Mouse (Mus musculus): ENCODE measurements around the gene Pla1a.
A peak's percentile ranks its signal among the peaks of the same experiment; 100 is the strongest.
"Not testable (repeated sequence)": the region's sequence is repeated elsewhere in the genome, so short reads cannot be mapped to it uniquely, and the experiment has no call there.

Pla1a gene

DNA sequence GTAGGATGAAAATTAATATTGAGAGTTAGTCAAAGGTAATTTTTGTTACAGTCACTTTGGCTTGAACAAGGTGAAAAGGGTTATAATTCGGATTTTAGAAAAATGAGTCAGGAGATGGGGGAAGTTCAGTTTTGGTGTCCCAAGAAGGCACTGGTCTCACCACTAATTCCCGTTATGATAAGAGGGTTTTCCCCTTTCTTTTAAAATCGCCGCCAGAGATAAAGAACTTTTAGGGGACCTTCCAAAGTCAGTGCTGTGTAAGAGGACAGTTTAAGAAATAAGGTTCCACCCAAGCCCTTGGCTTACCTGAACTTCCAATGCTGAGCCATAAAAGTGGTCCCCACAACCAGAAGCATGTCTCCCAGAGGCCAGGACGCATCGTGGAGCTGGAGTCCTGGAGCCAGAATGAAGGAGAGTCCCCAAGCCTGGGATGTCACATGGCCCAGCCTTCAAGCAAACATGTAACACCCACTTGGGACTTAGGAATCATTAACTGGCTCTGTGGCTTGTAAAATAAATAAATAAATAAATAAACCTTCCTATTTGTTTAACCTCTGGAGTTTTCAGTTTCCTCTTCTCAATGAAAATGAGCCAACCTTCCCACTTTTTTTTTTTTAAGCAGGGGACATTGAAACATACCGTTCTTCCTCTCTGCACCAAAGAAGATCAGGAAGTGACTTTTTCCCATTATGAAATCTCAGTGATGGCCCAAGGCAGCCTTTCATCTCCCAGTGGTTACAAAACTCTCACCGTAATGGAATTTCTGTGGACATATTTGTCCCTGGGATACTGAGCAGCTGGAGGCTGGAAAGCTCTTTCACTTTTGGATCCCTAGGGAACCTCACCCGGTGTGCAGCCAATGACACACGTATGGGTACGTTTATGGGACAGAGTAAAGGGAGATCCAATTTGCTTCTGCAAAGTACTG, at the start of gene Pla1a:
Pla1a (minus strand) TSS at position 648 of the 928 bp plus-strand sequence.
- DNase-seq, result no peak

DNA sequence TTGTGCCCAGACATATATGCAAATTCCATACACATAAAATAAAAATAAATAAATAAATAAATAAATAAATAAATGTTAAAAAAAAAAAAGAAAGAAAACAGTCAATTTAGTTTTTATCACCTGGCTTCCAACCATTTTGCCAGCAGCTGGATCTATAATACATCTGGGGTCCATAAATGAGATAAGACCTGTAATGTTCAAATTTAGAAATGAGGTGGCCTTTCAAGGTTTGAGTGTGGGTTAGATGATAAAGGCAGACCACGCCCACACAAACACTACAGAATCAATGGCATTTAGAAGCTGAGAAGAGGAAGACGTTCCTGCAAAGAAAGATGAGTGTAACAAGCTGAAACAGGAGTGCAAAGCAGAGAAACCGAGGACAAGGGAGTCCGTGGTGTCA, 48.4 kb upstream of the Pla1a start:
- DNase-seq, result no peak

DNA sequence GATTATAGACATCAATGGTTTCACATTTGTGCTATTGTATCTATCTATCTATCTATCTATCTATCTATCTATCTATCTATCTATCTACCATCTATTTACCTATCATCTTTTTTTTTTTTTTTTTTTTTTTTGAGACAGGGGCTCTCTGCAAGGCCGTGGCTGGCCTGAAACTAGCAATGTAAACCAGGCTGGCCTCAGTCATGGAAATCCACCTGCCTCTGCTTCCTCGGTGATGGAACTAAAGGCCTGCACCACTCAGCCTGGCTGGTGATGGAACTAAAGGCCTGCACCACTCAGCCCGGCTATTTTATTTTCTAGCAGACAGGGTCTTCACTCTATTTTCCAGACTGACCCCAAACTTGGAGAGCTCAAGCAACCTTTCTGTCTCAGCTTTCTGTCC, 45.4 kb upstream of the Pla1a start:
- DNase-seq, result no peak

DNA sequence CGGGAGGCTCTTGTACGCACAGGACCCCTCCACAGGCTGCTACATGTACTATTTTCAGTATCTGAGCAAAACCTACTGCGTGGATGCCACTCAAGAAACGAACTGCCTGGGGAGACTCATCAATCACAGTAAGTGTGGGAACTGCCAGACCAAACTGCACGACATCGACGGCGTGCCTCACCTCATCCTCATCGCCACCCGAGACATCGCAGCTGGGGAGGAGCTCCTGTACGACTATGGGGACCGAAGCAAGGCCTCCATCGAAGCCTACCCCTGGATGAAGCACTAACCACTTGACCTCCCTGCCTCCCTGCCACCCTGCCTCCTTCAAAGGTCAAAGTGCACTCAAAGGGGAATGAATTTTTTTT, 44.3 kb upstream of the Pla1a start:
- not testable (repeated sequence) for DNase-seq

DNA sequence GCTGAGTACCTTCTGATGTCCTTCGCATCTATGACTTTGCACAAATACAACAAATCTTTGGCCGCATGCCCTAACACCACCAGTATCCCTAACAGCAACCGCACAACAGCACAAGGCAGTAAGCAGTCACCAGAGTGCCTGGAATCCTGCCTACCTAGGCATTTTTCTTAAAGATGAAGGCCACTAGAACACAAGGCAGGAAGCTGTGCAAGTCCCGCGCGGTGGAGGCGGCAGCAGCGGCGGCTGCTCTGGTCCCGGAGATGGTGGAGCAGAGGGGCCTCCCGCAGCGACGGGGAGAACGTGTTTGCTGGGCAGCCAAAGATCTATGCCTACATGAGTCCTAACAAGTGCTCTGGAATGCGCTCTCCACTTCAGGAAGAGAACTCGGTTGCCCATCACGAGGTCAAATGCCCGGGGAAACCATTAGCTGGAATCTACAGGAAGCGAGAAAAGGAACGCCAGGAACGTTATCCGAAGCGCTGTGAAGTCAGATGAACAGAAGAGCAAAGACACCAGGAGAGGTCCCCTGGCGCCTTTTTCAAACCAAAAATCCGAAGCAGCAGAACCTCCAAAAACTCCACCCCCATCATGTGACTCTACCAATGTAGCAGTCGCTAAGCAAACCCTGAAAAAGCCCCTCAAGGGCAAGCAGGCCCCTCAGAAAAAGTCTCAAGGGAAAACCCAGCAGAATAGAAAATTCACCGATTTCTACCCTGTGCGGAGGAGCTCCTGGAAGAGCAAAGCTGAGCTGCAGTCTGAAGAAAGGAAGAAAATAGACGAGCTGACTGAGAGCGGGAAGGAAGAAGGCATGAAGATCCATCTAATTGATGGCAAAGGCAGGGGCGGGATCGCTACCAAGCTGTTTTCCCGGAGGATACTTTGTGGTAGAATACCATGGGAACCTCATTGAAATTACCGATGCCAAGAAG, 43.6 kb upstream of the Pla1a start:
- DNase-seq, result peak; percentile 44

DNA sequence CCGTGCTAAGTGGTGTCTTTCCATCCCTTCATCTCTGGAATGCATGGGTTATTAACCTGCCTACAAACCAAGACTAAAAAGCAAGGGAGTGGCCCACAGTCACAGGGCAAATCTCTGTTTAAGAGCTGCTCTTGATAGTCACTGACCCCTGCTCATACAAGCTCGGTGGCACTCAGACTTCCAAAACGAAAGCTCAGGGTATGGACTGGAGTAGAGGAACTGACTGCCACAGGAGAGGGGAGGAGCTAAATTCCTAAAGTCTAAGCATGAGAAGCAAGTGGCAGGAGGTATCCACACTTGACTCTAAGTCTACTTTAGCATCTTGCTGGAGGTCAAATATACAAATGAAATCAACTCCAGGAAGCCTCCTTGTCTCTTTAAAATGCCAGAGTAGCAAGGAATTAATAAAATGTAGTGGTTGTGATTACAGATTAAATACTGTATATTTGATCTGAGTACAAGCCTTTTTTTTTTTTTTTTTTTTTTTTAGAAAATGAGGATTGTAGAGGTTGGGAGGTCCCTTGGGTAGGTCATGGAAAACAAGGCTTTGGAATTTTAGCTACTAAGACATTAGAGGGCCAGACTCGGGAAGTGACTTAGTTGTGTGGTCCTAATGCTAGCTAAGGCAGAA, 42.9 kb upstream of the Pla1a start:
- DNase-seq, result no peak

DNA sequence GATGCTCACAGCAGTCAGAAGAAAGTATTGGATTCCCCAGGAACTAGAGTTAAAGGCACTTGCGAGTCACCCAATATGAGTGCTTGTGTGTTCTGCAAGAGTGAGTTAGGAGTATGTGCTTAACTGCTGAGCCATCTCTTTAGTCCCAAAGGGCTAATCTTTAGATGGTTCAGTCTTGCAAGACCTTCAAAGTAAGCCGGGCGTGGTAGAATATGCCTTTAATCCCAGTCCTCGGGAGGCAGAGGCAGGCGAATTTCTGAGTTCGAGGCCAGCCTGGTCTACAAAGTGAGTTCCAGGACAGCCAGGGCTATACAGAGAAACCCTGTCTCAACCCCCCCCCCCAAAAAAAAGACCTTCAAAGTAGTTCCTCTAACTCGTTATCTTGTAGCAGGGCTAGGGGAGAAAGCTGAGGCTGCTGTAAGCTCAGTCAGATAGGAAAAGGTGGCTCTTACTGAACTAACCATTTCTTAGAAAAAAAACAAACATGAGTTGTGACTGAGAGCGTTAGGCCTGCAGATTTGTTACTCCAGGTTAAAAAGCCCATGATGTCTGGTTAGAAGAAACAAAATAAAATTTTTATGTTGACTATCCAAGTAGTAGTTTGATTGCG, 41.8 kb upstream of the Pla1a start:
- no peak for DNase-seq

DNA sequence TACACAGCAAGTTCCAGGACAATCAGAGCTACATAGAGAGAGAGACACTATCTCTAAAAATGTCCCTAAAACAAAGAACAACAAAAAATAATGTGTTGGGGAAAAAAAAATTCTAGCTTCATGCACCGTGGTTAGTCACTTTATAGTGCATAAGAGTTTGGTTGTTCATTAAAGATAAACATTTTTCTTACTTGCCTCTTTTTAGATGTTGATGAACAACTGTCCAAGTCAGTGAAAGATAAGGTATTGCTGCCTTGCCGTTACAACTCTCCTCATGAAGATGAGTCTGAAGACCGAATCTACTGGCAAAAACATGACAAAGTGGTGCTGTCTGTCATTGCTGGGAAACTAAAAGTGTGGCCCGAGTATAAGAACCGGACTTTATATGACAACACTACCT, 40.7 kb upstream of the Pla1a start:
- no peak for DNase-seq

DNA sequence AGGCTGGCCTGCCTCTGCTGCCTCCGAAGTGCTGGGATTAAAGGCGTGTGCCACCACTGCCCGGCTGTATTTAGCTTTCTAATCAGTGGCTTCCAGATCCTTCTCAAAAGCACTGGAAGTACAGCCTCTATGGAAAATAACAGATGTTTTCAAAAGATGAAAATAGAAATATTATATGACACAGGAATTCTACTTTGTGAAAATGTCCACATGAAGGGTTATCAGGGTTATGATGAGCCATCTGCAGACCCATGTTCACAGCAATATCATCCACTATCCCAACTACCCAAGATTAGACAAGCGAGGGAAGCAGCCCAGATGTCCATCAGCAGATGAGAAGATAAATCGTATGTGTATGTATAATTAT, 39.5 kb upstream of the Pla1a start:
- DNase-seq, result no peak

DNA sequence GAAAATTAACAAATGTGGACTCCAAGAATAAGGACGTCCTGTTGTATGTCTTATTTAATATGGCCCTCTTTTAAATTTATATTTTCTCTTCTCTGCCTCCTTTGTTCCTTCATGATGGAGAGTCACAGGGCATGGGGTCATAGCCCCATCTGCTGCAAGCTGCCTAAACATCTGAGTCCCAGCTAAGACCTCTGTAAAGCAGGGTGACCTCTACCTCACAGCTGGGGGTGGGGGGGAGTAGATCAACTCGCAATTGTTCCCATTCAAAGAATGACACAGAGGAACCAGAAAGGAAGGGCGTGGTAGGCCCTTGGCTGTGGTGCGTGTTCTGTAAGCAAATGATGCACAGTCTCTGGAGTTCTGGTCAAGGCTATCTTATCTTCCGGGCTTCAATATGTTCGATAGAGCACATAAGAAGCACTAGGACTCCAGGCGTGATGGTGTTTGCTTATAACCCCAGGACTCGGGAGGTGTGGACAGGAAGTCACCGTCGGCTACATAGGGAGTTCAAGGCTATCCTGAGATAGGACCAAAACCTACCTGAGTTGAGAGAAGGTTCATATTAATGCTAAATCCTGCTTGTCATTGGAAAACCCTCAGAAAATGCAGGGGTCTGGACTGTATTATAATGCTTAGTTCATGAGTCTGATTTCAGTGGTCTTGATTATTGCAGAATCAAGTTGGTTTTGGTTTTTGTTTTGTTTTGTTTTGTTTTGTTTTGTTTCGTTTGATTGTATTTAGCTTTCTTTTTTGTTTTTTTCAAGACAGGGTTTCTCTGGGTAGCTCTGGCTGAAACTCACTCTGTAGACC, 39.0 kb upstream of the Pla1a start:
- DNase-seq, result no peak

DNA sequence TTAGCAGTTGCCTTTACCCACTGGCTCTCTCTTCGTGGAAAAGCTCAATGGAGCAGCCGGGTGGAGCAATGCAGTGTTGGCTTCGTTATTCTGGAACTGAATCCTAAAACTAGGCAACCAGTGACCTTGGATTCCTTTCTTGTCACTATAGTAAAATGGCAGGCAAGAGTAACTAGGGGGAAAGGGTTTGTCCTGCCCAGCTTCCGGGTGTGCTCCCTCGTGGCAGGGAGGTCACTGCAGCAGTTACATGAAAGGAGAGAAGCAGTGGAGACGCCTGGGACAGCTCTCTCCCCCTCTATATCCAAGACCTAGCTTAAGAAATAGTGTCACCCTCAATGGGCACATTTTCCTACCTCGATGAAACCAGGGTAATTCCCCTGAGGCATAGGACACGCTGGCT, 36.5 kb upstream of the Pla1a start:
- DNase-seq, result no peak

DNA sequence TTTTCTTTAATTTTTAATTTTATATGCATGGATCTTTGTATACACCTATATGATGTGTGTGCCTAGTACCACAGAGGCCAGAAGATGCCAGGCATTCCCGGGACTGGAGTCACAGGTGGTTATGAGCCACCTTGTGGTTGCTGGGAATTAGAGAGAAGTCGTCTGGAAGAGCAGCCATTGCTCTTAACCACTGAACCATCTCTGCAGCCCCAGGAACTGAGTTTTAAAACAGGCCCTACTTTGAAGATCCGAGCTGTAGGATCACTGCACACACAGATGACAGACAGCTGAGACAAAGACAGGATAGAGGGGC, 35.7 kb upstream of the Pla1a start:
- no peak for DNase-seq

DNA sequence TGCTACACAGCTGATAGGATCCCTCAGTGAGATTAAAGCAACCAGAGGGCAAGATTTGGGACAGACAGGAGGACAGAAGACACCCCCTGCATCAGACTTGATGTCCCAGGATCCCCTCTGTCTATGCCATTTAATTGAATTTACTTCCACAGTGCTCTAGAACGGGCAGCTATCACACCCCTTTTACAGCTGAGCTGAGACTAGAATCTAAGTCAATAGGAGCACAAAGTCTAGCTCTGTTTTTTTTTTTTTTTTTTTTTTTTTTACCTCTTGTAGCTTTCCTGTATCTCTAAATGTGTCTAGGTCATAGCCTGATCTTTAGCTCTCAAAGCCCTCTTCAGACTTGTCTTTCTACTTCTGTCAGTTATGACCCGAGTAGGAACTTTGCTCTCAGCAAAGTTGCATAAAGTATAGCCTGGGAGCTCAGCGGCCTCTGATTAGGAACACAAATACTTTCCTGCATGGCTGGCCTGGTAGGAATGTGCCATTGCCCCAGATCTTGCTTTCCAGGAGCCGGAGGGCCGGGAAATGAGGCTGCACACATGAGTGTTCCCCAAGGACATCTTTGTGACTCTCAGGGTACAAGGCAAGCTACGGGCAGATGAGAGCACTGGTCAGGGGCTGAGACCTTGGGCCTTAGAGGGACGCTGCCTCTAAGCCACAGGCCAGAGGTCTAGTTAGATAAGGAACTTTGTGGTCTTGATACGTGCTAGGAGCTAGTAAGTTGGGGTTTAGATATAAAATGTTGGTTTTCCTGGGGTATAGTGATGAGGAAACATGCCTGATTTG, 35.2 kb upstream of the Pla1a start:
- no peak for DNase-seq

DNA sequence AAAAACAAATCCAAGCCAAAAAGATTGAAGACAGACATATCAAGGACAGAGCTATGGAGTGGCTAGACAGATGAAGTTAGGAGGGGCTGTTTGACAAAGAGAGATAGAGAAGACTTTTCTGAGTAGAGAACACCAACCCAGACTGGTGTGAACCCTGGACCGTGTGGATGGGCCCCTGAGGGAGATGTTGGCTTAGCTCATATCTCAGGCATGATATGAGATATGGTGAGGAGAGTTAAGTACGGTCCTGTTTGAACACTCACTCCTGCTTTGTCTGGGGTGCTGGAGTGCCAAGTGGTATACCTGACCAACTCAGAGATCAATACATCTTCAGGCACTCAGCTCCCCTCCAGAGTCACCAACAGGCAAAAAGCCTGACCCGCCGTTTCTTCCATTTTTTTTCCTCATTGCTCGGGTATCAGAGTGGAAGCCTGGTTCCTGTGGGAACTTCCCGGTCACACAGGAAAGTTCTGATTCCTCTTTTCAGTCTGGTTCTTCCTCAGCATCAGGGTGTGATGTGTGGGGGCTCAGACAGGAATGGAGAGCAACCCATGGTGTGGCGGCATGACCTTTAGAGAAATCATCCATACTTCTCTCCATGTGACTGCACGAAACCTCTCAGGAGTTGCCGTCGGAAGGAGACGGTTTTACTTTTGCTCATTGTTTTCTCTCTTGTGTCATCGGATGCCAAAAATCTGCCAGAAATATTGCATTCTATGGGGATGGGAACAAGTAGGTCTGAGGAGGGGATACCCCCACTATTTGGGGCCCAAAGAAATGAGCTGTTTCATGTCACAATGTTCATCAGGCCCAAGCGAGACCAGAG, 34.4 kb upstream of the Pla1a start:
- no peak for DNase-seq

DNA sequence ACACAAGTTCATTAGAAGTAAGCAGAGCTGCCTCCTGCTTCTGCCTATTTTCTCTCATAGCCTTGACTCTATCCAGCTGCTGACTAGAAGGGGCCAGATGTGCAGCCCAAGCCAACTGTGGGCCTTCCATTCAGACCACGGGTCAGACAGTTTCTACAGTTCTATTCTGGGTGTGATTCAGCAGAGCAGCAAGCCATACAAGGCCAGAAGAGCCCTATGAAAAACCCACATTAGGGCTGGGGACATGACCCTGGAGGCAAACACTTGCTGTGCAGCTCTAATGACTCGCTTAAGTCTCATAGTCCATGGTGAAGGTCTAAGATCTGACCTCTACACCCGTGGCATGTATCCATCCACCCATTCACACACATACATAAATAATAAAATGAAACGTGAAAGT, 33.1 kb upstream of the Pla1a start:
- no peak for DNase-seq

DNA sequence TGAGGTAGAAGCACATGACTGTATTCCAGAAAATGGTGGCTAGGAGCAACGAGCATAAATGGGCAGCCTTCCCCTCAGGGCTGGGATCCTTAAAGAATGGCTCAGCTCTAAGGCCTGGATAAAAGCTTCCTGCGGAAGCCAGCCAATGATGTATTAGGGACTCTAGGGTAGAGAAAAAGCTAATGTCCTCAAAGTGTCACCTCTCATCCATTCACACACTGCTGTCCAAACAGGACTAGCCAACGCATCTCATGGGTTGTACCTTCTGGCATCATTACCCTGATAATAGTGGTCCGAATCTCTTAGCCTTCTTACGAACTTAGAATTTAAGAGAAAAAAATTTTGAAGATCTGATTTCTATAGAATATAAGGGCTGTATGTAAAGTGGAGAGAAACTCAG, 30.4 kb upstream of the Pla1a start:
- no peak for DNase-seq

DNA sequence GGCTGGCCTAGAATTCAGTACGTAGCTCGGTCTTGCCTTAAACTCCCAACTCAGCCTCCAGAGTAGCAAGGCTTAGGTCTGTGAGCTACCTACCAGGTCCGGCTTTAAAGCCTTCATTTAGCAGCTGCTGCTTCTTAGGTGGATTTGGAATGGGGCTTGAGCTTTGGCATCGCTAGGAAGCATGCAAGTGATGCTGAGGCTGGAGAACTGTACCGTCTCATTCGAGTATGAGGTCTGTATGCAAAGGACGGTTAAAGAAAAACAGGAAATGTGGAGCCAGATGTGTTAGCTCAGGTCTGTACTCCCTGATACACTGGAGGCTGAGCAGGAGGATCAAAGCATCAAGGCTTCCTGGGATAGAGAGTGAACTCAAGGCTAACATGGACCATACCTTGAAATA, 29.2 kb upstream of the Pla1a start:
- no peak for DNase-seq

DNA sequence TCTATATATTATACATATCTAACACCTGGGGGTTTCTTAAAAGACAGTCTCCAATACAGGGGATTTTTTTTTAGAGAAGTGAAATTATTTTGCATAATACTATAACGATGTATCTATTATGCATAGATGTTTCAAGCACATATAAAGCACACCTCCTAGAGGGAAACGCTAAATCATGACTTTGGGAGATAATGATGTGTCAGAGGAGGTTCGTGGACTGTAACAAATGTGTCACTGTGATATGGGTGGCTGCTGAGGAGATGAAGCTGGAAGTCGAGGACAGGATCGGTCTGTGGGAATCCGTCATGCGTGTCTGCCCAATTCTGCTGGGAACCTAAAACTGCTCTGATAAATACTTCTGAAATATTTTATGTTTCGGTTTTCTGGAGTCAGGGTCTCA, 28.8 kb upstream of the Pla1a start:
- DNase-seq, result no peak

DNA sequence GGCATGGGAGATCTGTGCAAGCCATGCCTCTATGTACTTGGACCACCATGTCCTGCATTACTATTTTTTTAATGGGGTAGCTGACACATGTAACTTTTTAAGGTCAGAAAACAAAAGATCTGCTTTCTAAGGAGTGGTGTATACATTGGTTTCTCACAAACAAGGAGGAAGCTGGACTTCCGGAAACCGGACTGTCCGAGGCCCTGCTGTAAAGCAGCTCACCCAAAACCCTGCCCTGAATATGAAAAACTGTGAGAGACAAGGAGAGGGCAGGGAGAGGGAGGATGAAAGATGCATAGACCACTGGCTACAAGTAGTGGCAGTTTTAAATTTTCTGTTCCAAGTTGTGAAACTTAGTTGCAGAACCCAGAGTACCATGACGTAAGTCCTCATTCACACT, 27.0 kb upstream of the Pla1a start:
- DNase-seq, result no peak

DNA sequence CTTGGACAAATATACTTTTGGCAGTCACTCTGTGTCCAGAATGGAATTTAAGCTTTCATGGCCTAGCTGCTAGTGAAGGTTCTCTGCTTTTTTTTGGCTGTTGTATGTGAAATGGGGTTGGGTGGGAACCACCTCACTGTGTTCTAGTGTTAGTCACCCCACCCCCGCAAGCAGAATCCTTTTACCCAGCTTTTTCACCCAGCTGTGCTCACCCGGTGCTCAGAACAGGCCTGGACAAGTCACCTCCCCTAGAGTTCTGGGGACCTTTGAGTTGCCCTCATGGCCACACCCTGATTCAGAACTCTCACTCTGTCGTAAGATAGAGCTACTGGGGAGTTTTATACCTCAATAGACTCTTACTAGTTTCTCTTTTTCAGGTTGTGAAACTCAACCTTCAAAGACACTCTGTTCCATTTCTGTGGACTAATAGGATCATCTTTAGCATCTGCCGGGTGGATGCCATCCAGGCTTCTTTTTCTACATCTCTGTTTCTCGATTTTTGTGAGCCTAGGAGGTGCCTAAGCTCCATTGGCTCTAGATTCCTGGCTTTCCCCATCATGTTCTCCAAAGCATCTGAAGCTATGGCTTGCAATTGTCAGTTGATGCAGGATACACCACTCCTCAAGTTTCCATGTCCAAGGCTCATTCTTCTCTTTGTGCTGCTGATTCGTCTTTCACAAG, 25.8 kb upstream of the Pla1a start:
- no peak for DNase-seq
